Mouse (Mus musculus) forebrain, embryonic 12.5 days (tissue): Measurements from ENCODE around the gene Dysf. TPM values are rescaled to one million over a fixed set of nuclear protein-coding genes. Genes with fewer than 3 reads are reported as not detected.

Source experiments
- ATAC-seq: fragments of 200-750 bp; cut with Nextera tagmentation; 2 replicates; pipeline ENCODE4 v1.8.0; 2017; ENCODE audit warnings: moderate TSS enrichment; ENCODE audit not compliant: low FRiP score
- H3K27ac ChIP-seq: fragments of 300-500 bp; sonication (generic); 2 replicates; pipeline ENCODE4 v1.5.1; 2016; ENCODE audit warnings: mild to moderate bottlenecking
- H3K27me3 ChIP-seq: fragments of 300-500 bp; sonication (generic); 2 replicates; pipeline ENCODE4 v1.6.1; 2016; ENCODE audit warnings: mild to moderate bottlenecking
- H3K36me3 ChIP-seq: fragments of 300-500 bp; sonication (generic); replicated peaks from 2 replicates; pipeline ENCODE4 v1.6.1; 2016; ENCODE audit warnings: mild to moderate bottlenecking
- H3K4me1 ChIP-seq: fragments of 300-500 bp; sonication (generic); 2 replicates; pipeline ENCODE4 v1.6.1; 2016
- H3K4me2 ChIP-seq: fragments of 300-500 bp; sonication (generic); 2 replicates; pipeline ENCODE4 v1.6.1; 2016; ENCODE audit warnings: mild to moderate bottlenecking, moderate library complexity
- H3K4me3 ChIP-seq: fragments of 300-500 bp; sonication (generic); replicated peaks from 2 replicates; pipeline ENCODE4 v1.5.1; 2016; ENCODE audit warnings: mild to moderate bottlenecking
- H3K9ac ChIP-seq: fragments of 300-500 bp; sonication (generic); 2 replicates; pipeline ENCODE4 v1.6.1; 2016; ENCODE audit warnings: mild to moderate bottlenecking
- H3K9me3 ChIP-seq: fragments of 300-500 bp; sonication (generic); 2 replicates; pipeline ENCODE4 v1.6.1; 2016
- WGBS: fragments of 180-500 bp; shearing (Covaris S2); methylation state at CpG from one replicate; pipeline ENCODE4 v1.1.7; 2016; 5-methylcytosine and 5-hydroxymethylcytosine counted together
- polyA plus RNA-seq: library from polyadenylated mRNA; unstranded; fragments of >200 nt; fragmentation: Nextera tagmentation; extraction: Ambion mirVana; gene quantifications from 2 replicates; pipeline ENCODE4 v1.2.1, GENCODE M21; 2016

The Dysf gene
- polyA plus RNA-seq, 1 experiment from 2014 or later, result 3.7 TPM

DNA sequence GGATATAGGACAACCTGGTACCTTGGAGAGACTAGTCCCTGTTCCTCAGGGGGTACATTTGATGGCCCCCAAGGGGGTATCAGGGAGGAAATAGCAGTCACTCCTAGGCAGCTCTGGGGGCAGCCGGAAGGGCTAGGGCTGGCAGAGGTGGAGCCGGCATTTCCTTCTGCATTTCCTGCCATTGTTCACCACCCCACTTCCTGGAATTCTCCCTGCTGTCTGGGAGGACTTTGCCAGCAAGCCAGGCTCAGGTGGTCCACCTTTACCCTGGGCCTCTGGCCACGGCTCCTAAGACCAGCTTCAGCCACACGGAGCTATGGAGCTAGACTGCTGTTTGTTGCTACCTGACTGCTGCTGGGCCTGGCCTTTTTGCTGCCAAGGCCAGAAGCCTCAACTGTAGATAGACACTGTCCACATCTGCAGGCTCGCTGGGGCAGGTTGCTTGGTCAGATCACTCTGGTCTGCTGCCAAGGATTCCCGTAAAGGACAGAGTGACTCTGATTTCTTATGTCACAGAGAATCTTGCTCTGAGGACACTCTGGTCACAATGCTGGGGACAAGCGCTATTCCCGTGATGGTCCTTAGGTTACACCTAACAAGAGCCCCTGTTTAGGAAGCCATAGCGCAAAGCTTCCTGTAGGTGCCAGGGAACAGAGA, 45.6 kb downstream of the Dysf start:
- Histone ChIP-seq H3K36me3 (no peaks in the 10 kb centered on the region), H3K4me2 (no peak overlapping the region), H3K9me3 (no peaks in the 10 kb centered on the region), H3K27me3 (no peaks in the 10 kb centered on the region), H3K4me3 (no peak overlapping the region), H3K4me1 (peaks cover 2% of the 10 kb centered on the region; the same call in 1 of the 2 replicates), H3K9ac (no peak overlapping the region), H3K27ac (no peak overlapping the region)
- whole genome bisulfite sequencing, result 86% methylated on average over 9 of the region's 9 CpGs
- no peak for ATAC-seq

- ATAC-seq, result no peak
- 70% methylated on average over 1 of the region's 1 CpGs for WGBS
- peaks cover 2% of the 10 kb centered on the region; the same call in 1 of the 2 replicates for H3K4me1 ChIP-seq
Observed at GRCm38 (mm10) chr6:84055619-84056018, 47.2 kb downstream of the Dysf start.

DNA sequence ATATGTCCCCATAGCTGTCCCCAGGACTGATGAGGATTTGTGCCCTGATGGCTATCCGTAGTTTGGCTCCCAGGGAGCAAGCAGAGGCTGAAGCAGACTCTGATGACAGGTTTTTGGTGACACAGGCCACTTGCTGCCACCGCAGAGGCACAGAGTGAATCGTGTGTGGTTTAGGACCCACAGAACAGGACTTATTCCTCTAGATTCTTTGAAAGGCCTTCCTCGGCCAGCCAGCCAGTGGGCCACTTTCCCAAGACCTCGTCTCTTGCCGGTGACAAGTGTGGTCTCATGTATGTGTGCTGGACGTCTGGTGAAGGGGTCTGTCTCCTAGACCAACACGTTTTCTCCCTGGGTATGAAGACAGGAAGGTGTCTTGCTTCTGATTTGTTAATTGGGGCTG, 48.8 kb downstream of the Dysf start:
- H3K27me3 ChIP-seq, result no peaks in the 10 kb centered on the region
- 79% methylated on average over 8 of the region's 8 CpGs for WGBS
- no peak for ATAC-seq

More at GRCm38 (mm10) chr6:84055619-84056018, 47.2 kb downstream of the Dysf start:
- Histone ChIP-seq H3K27ac (no peak overlapping the region), H3K36me3 (no peaks in the 10 kb centered on the region), H3K9me3 (no peaks in the 10 kb centered on the region), H3K27me3 (no peaks in the 10 kb centered on the region), H3K4me3 (no peak overlapping the region), H3K9ac (no peak overlapping the region), H3K4me2 (no peak overlapping the region)

GRCm38 (mm10) chr6:84058671-84059141, 50.3 kb downstream of the Dysf start:
- no peak for ATAC-seq
- H3K4me3 ChIP-seq, result no peak overlapping the region
- 72% methylated on average over 5 of the region's 5 CpGs for WGBS

More for the DNA sequence above, 48.8 kb downstream of the Dysf start:
- no peaks in the 10 kb centered on the region for H3K4me1 ChIP-seq
- H3K36me3 ChIP-seq, result no peaks in the 10 kb centered on the region
- no peak overlapping the region for H3K27ac ChIP-seq
- no peaks in the 10 kb centered on the region for H3K9me3 ChIP-seq
- no peak overlapping the region for H3K9ac ChIP-seq
- no peak overlapping the region for H3K4me2 ChIP-seq
- no peak overlapping the region for H3K4me3 ChIP-seq

GRCm38 (mm10) chr6:84059771-84060414, 51.5 kb downstream of the Dysf start:
- H3K4me1 ChIP-seq, result no peaks in the 10 kb centered on the region
- no peaks in the 10 kb centered on the region for H3K36me3 ChIP-seq
- no peak overlapping the region for H3K4me2 ChIP-seq
- H3K27ac ChIP-seq, result no peak overlapping the region
- H3K27me3 ChIP-seq, result peaks cover 4% of the 10 kb centered on the region; the same call in 1 of the 2 replicates
- H3K4me3 ChIP-seq, result no peak overlapping the region
- no peak overlapping the region for H3K9ac ChIP-seq
- H3K9me3 ChIP-seq, result no peaks in the 10 kb centered on the region
- 36% methylated on average over 4 of the region's 4 CpGs for WGBS
- ATAC-seq, result no peak

More at GRCm38 (mm10) chr6:84058671-84059141, 50.3 kb downstream of the Dysf start:
- Histone ChIP-seq H3K36me3 (no peaks in the 10 kb centered on the region), H3K9ac (no peak overlapping the region), H3K27ac (no peak overlapping the region), H3K27me3 (peaks cover 4% of the 10 kb centered on the region; the same call in 1 of the 2 replicates), H3K4me1 (no peaks in the 10 kb centered on the region), H3K4me2 (no peak overlapping the region), H3K9me3 (no peaks in the 10 kb centered on the region)

DNA sequence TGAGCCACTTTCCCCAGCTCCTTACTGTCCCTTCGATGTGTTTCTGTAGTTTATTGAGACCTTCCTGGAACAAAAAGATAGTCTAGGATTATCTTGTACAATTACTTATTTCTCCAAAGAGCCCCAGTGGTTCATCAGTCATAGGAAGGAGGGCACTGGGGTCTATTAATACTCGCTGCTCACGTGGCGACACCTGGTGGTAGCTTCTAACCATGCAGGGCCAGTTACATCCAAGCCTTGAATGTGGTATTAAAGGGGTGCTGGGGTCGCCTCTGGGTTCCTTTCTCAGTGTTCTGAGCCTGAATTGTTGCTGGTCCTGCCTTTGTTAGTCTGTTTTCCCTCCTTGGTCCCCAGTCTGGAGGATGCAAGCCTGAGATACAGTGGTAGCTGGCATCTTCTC, 52.9 kb downstream of the Dysf start:
- Histone ChIP-seq H3K36me3 (no peaks in the 10 kb centered on the region), H3K9ac (no peak overlapping the region), H3K27me3 (peaks cover 4% of the 10 kb centered on the region; the same call in 1 of the 2 replicates), H3K4me2 (no peak overlapping the region), H3K4me3 (no peak overlapping the region), H3K9me3 (no peaks in the 10 kb centered on the region), H3K27ac (no peak overlapping the region), H3K4me1 (no peaks in the 10 kb centered on the region)
- 8% methylated on average over 5 of the region's 5 CpGs for WGBS
- ATAC-seq, result no peak

DNA sequence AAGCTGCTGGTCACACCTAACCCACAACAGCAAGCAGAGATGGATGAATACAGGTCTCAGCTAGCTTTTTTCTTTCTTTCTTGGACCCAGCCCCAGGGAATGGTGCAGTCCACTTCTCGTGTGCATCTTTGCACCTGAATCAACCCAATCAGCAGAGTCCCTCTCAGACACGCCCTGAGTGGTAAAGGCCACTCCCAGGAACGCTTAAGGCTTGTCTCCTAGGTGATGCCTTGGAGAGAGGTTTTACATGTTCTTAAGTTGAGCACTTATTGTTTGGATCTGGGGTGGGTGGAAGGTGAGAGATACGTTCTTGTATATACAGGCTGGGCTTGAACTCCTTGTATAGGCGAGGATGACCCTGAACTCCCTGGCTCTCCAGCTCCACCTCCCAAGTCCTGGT, 54.2 kb downstream of the Dysf start:
- H3K4me3 ChIP-seq, result no peak overlapping the region
- H3K4me2 ChIP-seq, result no peak overlapping the region
- no peak overlapping the region for H3K27ac ChIP-seq
- no peaks in the 10 kb centered on the region for H3K36me3 ChIP-seq
- WGBS, result 76% methylated on average over 5 of the region's 5 CpGs
- H3K9me3 ChIP-seq, result no peaks in the 10 kb centered on the region
- ATAC-seq, result no peak
- no peaks in the 10 kb centered on the region for H3K4me1 ChIP-seq
- H3K27me3 ChIP-seq, result peaks cover 4% of the 10 kb centered on the region; the same call in 1 of the 2 replicates
- H3K9ac ChIP-seq, result no peak overlapping the region

DNA sequence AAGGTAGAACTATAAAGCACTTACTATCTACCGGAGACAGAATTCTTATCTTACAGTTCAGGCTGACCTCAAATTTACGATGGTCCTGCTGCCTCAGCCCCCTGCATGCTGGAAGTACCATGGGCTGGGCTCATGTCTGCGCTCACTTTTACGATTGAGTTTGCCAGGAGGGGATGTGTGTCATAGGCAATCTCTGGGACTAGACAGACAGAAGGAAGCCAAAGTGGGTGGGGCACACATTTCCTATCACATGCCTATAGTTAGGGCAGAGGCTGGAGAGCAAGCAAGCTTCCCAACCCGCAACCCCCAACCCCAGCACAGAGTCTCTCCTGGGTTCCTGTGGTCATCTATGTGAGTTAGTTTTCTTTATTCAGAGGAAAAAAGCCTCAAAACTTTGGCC, 59.8 kb downstream of the Dysf start:
- Histone ChIP-seq H3K4me2 (no peak overlapping the region), H3K36me3 (no peaks in the 10 kb centered on the region), H3K4me3 (no peak overlapping the region), H3K9ac (no peak overlapping the region), H3K27ac (no peak overlapping the region), H3K9me3 (no peaks in the 10 kb centered on the region), H3K27me3 (peaks cover under 1% of the 10 kb centered on the region; the same call in 1 of the 2 replicates), H3K4me1 (no peaks in the 10 kb centered on the region)
- 92% methylated on average over 5 of the region's 5 CpGs for WGBS
- ATAC-seq, result no peak

DNA sequence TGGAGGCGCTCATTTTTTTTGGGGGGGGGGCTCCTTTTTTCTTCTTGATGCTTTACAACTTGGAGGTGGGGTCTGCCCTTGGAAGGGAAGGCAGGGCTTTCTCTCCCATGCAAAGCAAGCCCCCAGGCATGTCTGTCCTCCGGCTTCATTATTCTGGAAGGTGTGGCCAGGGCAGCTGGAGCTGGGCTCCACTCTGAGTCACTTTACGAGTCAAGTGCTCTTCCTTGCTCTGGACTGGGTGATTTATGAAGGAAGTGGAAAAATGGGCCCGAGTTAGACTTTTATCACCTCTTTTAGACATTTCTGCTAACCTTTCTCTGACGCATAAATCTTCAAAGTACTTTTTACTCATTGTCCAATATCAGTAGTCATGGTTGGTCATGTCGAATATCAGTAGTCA, 61.9 kb downstream of the Dysf start:
- no peak overlapping the region for H3K27ac ChIP-seq
- no peak for ATAC-seq
- H3K27me3 ChIP-seq, result no peaks in the 10 kb centered on the region
- no peak overlapping the region for H3K9ac ChIP-seq
- H3K4me2 ChIP-seq, result no peak overlapping the region
- no peaks in the 10 kb centered on the region for H3K9me3 ChIP-seq
- 88% methylated on average over 6 of the region's 6 CpGs for WGBS
- H3K36me3 ChIP-seq, result no peaks in the 10 kb centered on the region
- no peak overlapping the region for H3K4me3 ChIP-seq
- H3K4me1 ChIP-seq, result no peaks in the 10 kb centered on the region

- Histone ChIP-seq H3K9ac (no peak overlapping the region), H3K4me3 (no peak overlapping the region), H3K9me3 (no peaks in the 10 kb centered on the region), H3K27ac (no peak overlapping the region), H3K36me3 (no peaks in the 10 kb centered on the region), H3K4me2 (no peak overlapping the region), H3K4me1 (no peaks in the 10 kb centered on the region), H3K27me3 (no peaks in the 10 kb centered on the region)
- WGBS, result 66% methylated on average over 9 of the region's 9 CpGs
- no peak for ATAC-seq
Observed at GRCm38 (mm10) chr6:84072574-84072973, 64.2 kb downstream of the Dysf start.

GRCm38 (mm10) chr6:84078172-84078571, 69.8 kb downstream of the Dysf start:
- no peaks in the 10 kb centered on the region for H3K27me3 ChIP-seq
- no peaks in the 10 kb centered on the region for H3K4me1 ChIP-seq
- no peak overlapping the region for H3K4me2 ChIP-seq
- no peak for ATAC-seq
- H3K9ac ChIP-seq, result no peak overlapping the region
- H3K36me3 ChIP-seq, result no peaks in the 10 kb centered on the region
- 23% methylated on average over 1 of the region's 1 CpGs for whole genome bisulfite sequencing
- H3K27ac ChIP-seq, result no peak overlapping the region
- no peaks in the 10 kb centered on the region for H3K9me3 ChIP-seq
- H3K4me3 ChIP-seq, result no peak overlapping the region

DNA sequence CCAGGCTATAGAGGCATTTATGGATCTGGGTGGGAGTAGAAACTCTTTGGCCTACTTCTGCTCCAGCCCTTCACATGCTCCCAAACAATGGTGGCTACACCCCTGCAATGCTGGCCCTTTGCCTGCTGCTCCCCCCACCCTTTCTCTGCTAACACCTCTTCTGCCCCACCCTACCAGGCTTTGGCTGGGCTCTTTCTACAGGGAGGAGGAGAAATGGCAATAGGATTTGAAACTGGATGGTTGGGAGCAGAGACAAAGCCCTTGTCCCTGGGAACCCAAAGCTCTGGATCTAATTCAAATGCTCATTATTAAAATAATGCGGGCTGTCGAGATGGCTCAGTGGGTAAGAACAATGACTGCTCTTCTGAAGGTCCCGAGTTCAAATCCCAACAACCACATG, 72.2 kb downstream of the Dysf start:
- 53% methylated on average over 3 of the region's 3 CpGs for WGBS
- Histone ChIP-seq H3K27ac (no peak overlapping the region), H3K4me3 (no peak overlapping the region), H3K27me3 (no peaks in the 10 kb centered on the region), H3K9ac (no peak overlapping the region), H3K9me3 (no peaks in the 10 kb centered on the region), H3K36me3 (no peaks in the 10 kb centered on the region), H3K4me1 (no peaks in the 10 kb centered on the region), H3K4me2 (no peak overlapping the region)
- ATAC-seq, result no peak

GRCm38 (mm10) chr6:84084757-84085156, 76.4 kb downstream of the Dysf start:
- Histone ChIP-seq H3K4me3 (no peak overlapping the region), H3K36me3 (no peaks in the 10 kb centered on the region), H3K9me3 (0 out of 2 replicates have a peak, but pooled peaks cover under 1% of the 10 kb centered on the region), H3K27ac (no peak overlapping the region), H3K9ac (no peak overlapping the region), H3K27me3 (no peaks in the 10 kb centered on the region), H3K4me1 (no peaks in the 10 kb centered on the region), H3K4me2 (no peak overlapping the region)
- no peak for ATAC-seq
- WGBS, result 79% methylated on average over 10 of the region's 10 CpGs
